35 mouse cellular contexts compared by ENCODE assay signal in genomic region chr12:70156222-70156621, GRCm38 (mm10). TPM values are rescaled to one million over a fixed set of nuclear protein-coding genes. Genes with fewer than 3 reads are reported as not detected.
DNase-seq lines count a peak whose midpoint lies in the region; ATAC-seq and TF ChIP-seq lines count a peak whose summit lies in the region.
"Had no signal": no experiment of that assay in that cellular context is flagged by ENCODE, and none has a peak within 500 bp of the region (broad histone marks: within the 10 kb centered on the region; RNA-seq: fewer than 3 reads in every experiment).

No protein-coding gene starts in this region.

- H3K9me3 ChIP-seq in midbrain, embryonic 11.5 days (ENCODE audit: control insufficient read depth, low read length) = no peaks in the 10 kb centered on the region
- no peaks in the 10 kb centered on the region for H3K9me3 ChIP-seq in midbrain, embryonic 10.5 days (replicated peaks)
- H3K9me3 ChIP-seq in MEL (replicated peaks; ENCODE audit: insufficient read depth, low read length) = no peaks in the 10 kb centered on the region
- H3K9me3 ChIP-seq in stomach, postnatal 0 days (ENCODE audit: control insufficient read depth, low read length) = no peaks in the 10 kb centered on the region
- H3K9me3 ChIP-seq: forebrain, embryonic 13.5 days; heart, embryonic 13.5 days; hindbrain, embryonic 12.5 days; liver, embryonic 12.5 days; megakaryocyte, embryonic 14.5 days; neural tube, embryonic 13.5 days had no signal

- no peak overlapping the region for H3K4me3 ChIP-seq in midbrain, embryonic 11.5 days (ENCODE audit: low read depth, low read length)
- H3K4me3 ChIP-seq in midbrain, embryonic 10.5 days = no peak overlapping the region
- H3K4me3 ChIP-seq in MEL (ENCODE audit: control insufficient read depth in 1 of 2, insufficient read depth in 1 of 2, low read depth in 2 of 2, low read length in 2 of 2) = no peak overlapping the region
- no peak overlapping the region for H3K4me3 ChIP-seq in stomach, postnatal 0 days (ENCODE audit: low read depth, low read length)
- H3K4me3 ChIP-seq: forebrain, embryonic 13.5 days; heart, adult 2 months; heart, embryonic 13.5 days; hindbrain, embryonic 12.5 days; liver, embryonic 12.5 days; megakaryocyte, embryonic 14.5 days; neural tube, embryonic 13.5 days had no signal

- TF ChIP-seq CTCF in MEL (IDR thresholded peaks at IDR 0.05 in 2 of 3, conservative IDR thresholded peaks at IDR 0.05 in 1 of 3; ENCODE audit: control insufficient read depth in 1 of 3, insufficient read depth in 1 of 3, low read depth in 2 of 3, low read length in 3 of 3, poor library complexity in 1 of 3, severe bottlenecking in 1 of 3) = no peak
- TF ChIP-seq CTCF in stomach, postnatal 0 days (IDR thresholded peaks at IDR 0.05; ENCODE audit: low read depth) = no peak

- no peak for TF ChIP-seq EP300 in MEL (IDR thresholded peaks at IDR 0.05; ENCODE audit: low read depth in 1 of 2, low read length in 2 of 2)
- no peak for TF ChIP-seq EP300 in stomach, postnatal 0 days (optimal IDR thresholded peaks at IDR 0.05)

- H3K27me3 ChIP-seq in midbrain, embryonic 11.5 days (ENCODE audit: control insufficient read depth, insufficient read depth, low read length) = no peaks in the 10 kb centered on the region
- no peaks in the 10 kb centered on the region for H3K27me3 ChIP-seq in midbrain, embryonic 10.5 days (ENCODE audit: low read depth, poor library complexity, severe bottlenecking)
- H3K27me3 ChIP-seq in MEL (ENCODE audit: control insufficient read depth in 1 of 2, insufficient read depth in 2 of 2, low read length in 2 of 2) = no peaks in the 10 kb centered on the region
- no peaks in the 10 kb centered on the region for H3K27me3 ChIP-seq in stomach, postnatal 0 days (ENCODE audit: control insufficient read depth, insufficient read depth, low read length)
- H3K27me3 ChIP-seq: forebrain, embryonic 13.5 days; heart, embryonic 13.5 days; hindbrain, embryonic 12.5 days; neural tube, embryonic 13.5 days had no signal

- H3K4me2 ChIP-seq in midbrain, embryonic 11.5 days = no peak overlapping the region
- H3K4me2 ChIP-seq in stomach, postnatal 0 days (replicated peaks; ENCODE audit: low read depth) = no peak overlapping the region
- H3K4me2 ChIP-seq: forebrain, embryonic 13.5 days; heart, embryonic 13.5 days; hindbrain, embryonic 12.5 days; liver, embryonic 12.5 days; neural tube, embryonic 13.5 days had no signal

- H3K4me1 ChIP-seq in midbrain, embryonic 11.5 days (ENCODE audit: control insufficient read depth, insufficient read depth, low read length) = no peaks in the 10 kb centered on the region
- H3K4me1 ChIP-seq in midbrain, embryonic 10.5 days = 0 out of 2 replicates have a peak, but pooled peaks cover 3% of the 10 kb centered on the region
- peaks cover 0 to 13% of the 10 kb centered on the region in 2 experiments; a peak in 2 of 4 replicates for H3K4me1 ChIP-seq in MEL (ENCODE audit: control insufficient read depth in 1 of 2, insufficient read depth in 2 of 2, low read length in 2 of 2)
- no peaks in the 10 kb centered on the region for H3K4me1 ChIP-seq in stomach, postnatal 0 days (replicated peaks; ENCODE audit: control insufficient read depth, insufficient read depth)
- H3K4me1 ChIP-seq: forebrain, embryonic 13.5 days; heart, embryonic 13.5 days; hindbrain, embryonic 12.5 days; liver, embryonic 12.5 days had no signal

- no peak overlapping the region for H3K27ac ChIP-seq in midbrain, embryonic 11.5 days (ENCODE audit: low read depth, low read length)
- no peak overlapping the region for H3K27ac ChIP-seq in midbrain, embryonic 10.5 days (replicated peaks)
- H3K27ac ChIP-seq in MEL (ENCODE audit: control insufficient read depth, low read depth, low read length) = no peak overlapping the region
- no peak overlapping the region for H3K27ac ChIP-seq in stomach, postnatal 0 days (replicated peaks)
- H3K27ac ChIP-seq: forebrain, embryonic 13.5 days; heart, adult 2 months; heart, embryonic 13.5 days; hindbrain, embryonic 12.5 days; liver, embryonic 12.5 days; neural tube, embryonic 13.5 days had no signal

- no peak for ATAC-seq in midbrain, embryonic 11.5 days (ENCODE audit: low FRiP score)
- ATAC-seq in megakaryocyte progenitor cell, adult 5-6 weeks (replicated peaks; ENCODE audit: poor library complexity) = peak; percentile 76
- no peak for ATAC-seq in stomach, postnatal 0 days (ENCODE audit: low FRiP score, low TSS enrichment)
- ATAC-seq: CD4-positive, CD25-positive, alpha-beta regulatory T cell, adult 4 months; forebrain, embryonic 13.5 days; intestine, postnatal 0 days; liver, embryonic 12.5 days; liver, postnatal 0 days had no signal

- no peak for TF ChIP-seq RAD21 in MEL (IDR thresholded peaks at IDR 0.05; ENCODE audit: low read depth, low read length)

- no peak overlapping the region for H3K9ac ChIP-seq in midbrain, embryonic 11.5 days (ENCODE audit: low read length)
- H3K9ac ChIP-seq in MEL (ENCODE audit: control insufficient read depth, low read depth, low read length, poor library complexity, severe bottlenecking) = peak overlapping the region; percentile 23
- H3K9ac ChIP-seq in stomach, postnatal 0 days (ENCODE audit: low read length) = no peak overlapping the region
- H3K9ac ChIP-seq: forebrain, embryonic 13.5 days; heart, embryonic 13.5 days; hindbrain, embryonic 12.5 days; liver, embryonic 12.5 days; liver, postnatal 0 days; neural tube, embryonic 13.5 days had no signal

- H3K79me2 ChIP-seq in MEL (ENCODE audit: control insufficient read depth, insufficient read depth, low read length, poor library complexity) = no peaks in the 10 kb centered on the region

- no peaks in the 10 kb centered on the region for H3K36me3 ChIP-seq in midbrain, embryonic 11.5 days (ENCODE audit: control insufficient read depth, insufficient read depth, low read length)
- no peaks in the 10 kb centered on the region for H3K36me3 ChIP-seq in midbrain, embryonic 10.5 days
- H3K36me3 ChIP-seq in MEL (ENCODE audit: control insufficient read depth in 1 of 2, insufficient read depth in 2 of 2, low read length in 2 of 2) = peaks cover 0 to 2% of the 10 kb centered on the region in 2 experiments; a peak in 2 of 4 replicates
- H3K36me3 ChIP-seq in stomach, postnatal 0 days (ENCODE audit: control insufficient read depth, insufficient read depth, low read length) = no peaks in the 10 kb centered on the region
- H3K36me3 ChIP-seq: heart, embryonic 13.5 days; hindbrain, embryonic 12.5 days; liver, embryonic 12.5 days; neural tube, embryonic 13.5 days had no signal

- peak; percentile 16 to 20 for DNase-seq in cerebellum, postnatal 10 days
- no peak for DNase-seq in cerebellum, adult 18-20 months
- peak; percentile 69 for DNase-seq in midbrain, embryonic 11.5 days (ENCODE audit: low spot score, missing footprints)
- no peak for DNase-seq in midbrain, embryonic 10.5 days (ENCODE audit: low spot score)
- DNase-seq in MEL (ENCODE audit: low read depth, low spot score) = peak; percentile 82
- DNase-seq in stomach, postnatal 0 days (ENCODE audit: low spot score) = no peak
- DNase-seq in spleen, adult 18-20 months = no peak
- DNase-seq: adrenal gland, postnatal 10 days; cerebellum, adult 2 months; cerebellum, postnatal 25 days; gastrocnemius, postnatal 36 days; heart, adult 2 months; heart, postnatal 14 days; kidney, adult 9 months; kidney, postnatal 10 days; layer of hippocampus, adult 9-11 months; liver, postnatal 0 days; lung, postnatal 36 days; right cerebral cortex, postnatal 25 days; thymus, adult 18-20 months; thymus, postnatal 36 days had no signal

- peak in 1 of 2 experiments; percentile 57; a peak in 1 of 4 replicates for TF ChIP-seq POLR2A in MEL (IDR thresholded peaks at IDR 0.05; ENCODE audit: control insufficient read depth in 1 of 2, insufficient read depth in 1 of 2, low read depth in 1 of 2, low read length in 2 of 2, poor library complexity in 1 of 2)

- WGBS in midbrain, embryonic 11.5 days = 80% methylated on average over 6 of the region's 6 CpGs
- 89% methylated on average over 6 of the region's 6 CpGs for WGBS in midbrain, embryonic 10.5 days
- WGBS in stomach, postnatal 0 days = 60% methylated on average over 6 of the region's 6 CpGs

TF ChIP-seq in MEL, 35 proteins besides CTCF, POLR2A, EP300 and RAD21 (continues in another document):
- peak; percentile 78; the same call in 1 of the 2 replicates for TF ChIP-seq BHLHE40 (IDR thresholded peaks at IDR 0.05; ENCODE audit: borderline replicate concordance, low read depth, low read length)
- no peak for TF ChIP-seq ZKSCAN1 (IDR thresholded peaks at IDR 0.05; ENCODE audit: low read depth, low read length)
- no peak for TF ChIP-seq E2F4 (IDR thresholded peaks at IDR 0.05; ENCODE audit: borderline replicate concordance, low read depth, low read length)
- TF ChIP-seq GATA1 (IDR thresholded peaks at IDR 0.05; ENCODE audit: low read depth, low read length) = no peak
- no peak for TF ChIP-seq USF1 (IDR thresholded peaks at IDR 0.05; ENCODE audit: low read depth, low read length)
- peak; percentile 68 for TF ChIP-seq HCFC1 (IDR thresholded peaks at IDR 0.05; ENCODE audit: low read depth, low read length)
- TF ChIP-seq SIN3A (IDR thresholded peaks at IDR 0.05; ENCODE audit: low read length) = no peak; the same call in 1 of the 2 replicates
- no peak for TF ChIP-seq TAL1 (IDR thresholded peaks at IDR 0.05; ENCODE audit: low read length)
- TF ChIP-seq TBP (IDR thresholded peaks at IDR 0.05; ENCODE audit: low read depth, low read length) = 0 out of 2 replicates have a peak, but pooled peaks have one; percentile 42

RNA-seq across cellular contexts. Expression of gene Abhd12b, which starts 2.3 kb away (rescaled TPM):
- polyA plus RNA-seq in midbrain, embryonic 11.5 days (2014; fragmentation: Nextera tagmentation; extraction: Ambion mirVana) = 0.07 TPM in 1 of 2 replicates, not detected in the other
- 0.10 TPM in 1 of 2 replicates, not detected in the other for polyA plus RNA-seq in midbrain, embryonic 10.5 days (2016; fragmentation: Nextera tagmentation; extraction: Ambion mirVana)
- total RNA-seq in MEL (2012; rRNA removed) = 0.10 TPM in 1 of 2 replicates, not detected in the other
- not detected for polyA plus RNA-seq in MEL (2012; ENCODE audit: insufficient read depth in 1 of 2, insufficient read length in 2 of 2, low read depth in 1 of 2, low replicate concordance in 2 of 2, missing spikeins in 1 of 2)
- not detected in 2 replicates for total RNA-seq in megakaryocyte progenitor cell, adult 5-6 weeks (2015)
- not detected in 2 replicates for total RNA-seq in megakaryocyte progenitor cell, adult 5-6 weeks (2017)
- polyA plus RNA-seq in stomach, postnatal 0 days (2015; fragmentation: Nextera tagmentation; extraction: Ambion mirVana) = 1.6 and 2.1 TPM in 2 replicates
- total RNA-seq: adrenal gland, postnatal 10 days; gastrocnemius, postnatal 36 days; heart, adult 2 months; heart, postnatal 14 days; left cerebral cortex, adult 18-20 months; left cerebral cortex, postnatal 14 days had no signal
- polyA plus RNA-seq: cerebellum, adult 2 months; embryonic facial prominence, embryonic 11.5 days; forebrain, embryonic 13.5 days; heart, adult 2 months; heart, embryonic 13.5 days; hindbrain, embryonic 12.5 days; intestine, postnatal 0 days; large intestine, adult 2 months; liver, embryonic 12.5 days; liver, postnatal 0 days; lung, embryonic 16.5 days had no signal

RNA-seq across cellular contexts. Expression of gene Nin, which starts 42.7 kb away (rescaled TPM):
- 10.0 and 11.1 TPM in 2 replicates for polyA plus RNA-seq in midbrain, embryonic 11.5 days (2014; fragmentation: Nextera tagmentation; extraction: Ambion mirVana)
- 9.4 and 10.0 TPM in 2 replicates for polyA plus RNA-seq in midbrain, embryonic 10.5 days (2016; fragmentation: Nextera tagmentation; extraction: Ambion mirVana)
- total RNA-seq in MEL (2012; rRNA removed) = 45.2 and 48.4 TPM in 2 replicates
- polyA plus RNA-seq in MEL (2012; ENCODE audit: insufficient read depth in 1 of 2, insufficient read length in 2 of 2, low read depth in 1 of 2, low replicate concordance in 2 of 2, missing spikeins in 1 of 2) = 10 to 100 TPM in 1 of 2 experiments, not detected in 1; 49.1 TPM
- 117 and 120 TPM in 2 replicates for total RNA-seq in megakaryocyte progenitor cell, adult 5-6 weeks (2015)
- 190 and 207 TPM in 2 replicates for total RNA-seq in megakaryocyte progenitor cell, adult 5-6 weeks (2017)
- 2.8 and 3.6 TPM in 2 replicates for polyA plus RNA-seq in stomach, postnatal 0 days (2015; fragmentation: Nextera tagmentation; extraction: Ambion mirVana)

Comparison
In these comparisons a context has a peak if more than half of its experiments do, and no peak if none do; other contexts are left out.
1. DNase-seq: peak in cerebellum, postnatal 10 days (2 of 2), midbrain, embryonic 11.5 days (single experiment) and MEL (single experiment); none in cerebellum, adult 18-20 months (0 of 2), midbrain, embryonic 10.5 days (single experiment), stomach, postnatal 0 days (single experiment) and spleen, adult 18-20 months (0 of 2).